Mouse (Mus musculus) spleen, adult 2 months (tissue): ENCODE results near the gene Wrap53. TPM values are rescaled to one million over a fixed set of nuclear protein-coding genes. Genes with fewer than 3 reads are reported as not detected.
A peak's percentile ranks its signal among the peaks of the same experiment; 100 is the strongest.

ENCODE experiments used
- DNase-seq, 2 experiments: peaks; one replicate each; pipeline versions ENCODE4 v3.0.0 to v3.0.0-alpha.2; 2012 to 2021; ENCODE audit warnings: low spot score in 2 of 2, low read depth in 1 of 2
- H3K27ac ChIP-seq: fragments of 200-500 bp; 2 replicates; pipeline ENCODE4 v1.5.1; 2012; ENCODE audit warnings: low read length, inconsistent platforms; ENCODE audit not compliant: insufficient read depth
- H3K27me3 ChIP-seq: fragments of 200-500 bp; 2 replicates; pipeline ENCODE4 v1.6.1; 2012; ENCODE audit warnings: mild to moderate bottlenecking, moderate library complexity, low read length, inconsistent platforms; ENCODE audit not compliant: control insufficient read depth, insufficient read depth
- H3K36me3 ChIP-seq: fragments of 200-500 bp; 2 replicates; pipeline ENCODE4 v1.6.1; 2012; ENCODE audit warnings: mild to moderate bottlenecking, low read length, inconsistent platforms; ENCODE audit not compliant: control insufficient read depth, insufficient read depth
- H3K4me1 ChIP-seq: fragments of 200-500 bp; 2 replicates; pipeline ENCODE4 v1.6.1; 2011; ENCODE audit warnings: inconsistent platforms; ENCODE audit not compliant: control insufficient read depth, insufficient read depth, insufficient read length
- H3K4me3 ChIP-seq: fragments of 200-500 bp; 2 replicates; pipeline ENCODE4 v1.5.1; 2011; ENCODE audit warnings: mild to moderate bottlenecking, inconsistent platforms; ENCODE audit not compliant: insufficient read depth, insufficient read length; ENCODE audit errors: extremely low read depth
- CTCF ChIP-seq: fragments of 200-500 bp; IDR thresholded peaks from 2 replicates; pipeline ENCODE4 v1.5.1; 2011; ENCODE audit warnings: mild to moderate bottlenecking, inconsistent platforms; ENCODE audit not compliant: insufficient read depth, insufficient read length, insufficient replicate concordance; ENCODE audit errors: extremely low read depth
- POLR2A ChIP-seq: fragments of 200-500 bp; IDR thresholded peaks from 2 replicates; pipeline ENCODE4 v1.6.1; 2011; ENCODE audit warnings: low read depth, low read length, inconsistent platforms
- WGBS: fragments of 180-500 bp; shearing (Covaris S2); methylation state at CpG from one replicate; pipeline ENCODE4 v1.1.7; 2018; 5-methylcytosine and 5-hydroxymethylcytosine counted together
- polyA plus RNA-seq: library from polyadenylated mRNA; depleted of rRNA; stranded (reverse); fragments of >200 nt; gene quantifications from 2 replicates; pipeline ENCODE4 v1.2.3, GENCODE M21; 2012

The Wrap53 gene
- polyA plus RNA-seq, 1 experiment: 15.6 TPM

DNA sequence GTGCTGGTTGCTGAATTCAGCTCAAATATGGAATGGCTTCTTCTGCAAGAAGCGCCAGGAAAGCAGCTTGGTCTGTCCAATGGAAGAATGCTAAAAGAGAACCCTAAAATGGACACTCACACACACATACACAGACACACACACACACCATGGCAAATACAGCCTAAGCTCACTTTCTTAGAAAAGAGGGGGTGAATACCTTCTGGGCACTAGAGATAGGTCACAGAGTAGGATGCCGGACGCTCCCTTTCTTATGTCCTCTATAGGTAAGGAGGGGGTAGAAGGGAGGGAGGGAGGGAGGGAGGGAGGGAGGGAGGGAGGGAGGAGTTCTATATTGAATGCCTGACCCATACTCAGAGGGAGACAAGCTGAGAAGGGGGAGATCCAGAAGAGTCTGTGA lies 28.5 kb upstream of the Wrap53 start:
- Histone ChIP-seq H3K36me3 (no peaks in the 10 kb centered on the region), H3K4me1 (peaks cover 4% of the 10 kb centered on the region; the same call in 1 of the 2 replicates), H3K4me3 (no peak overlapping the region), H3K27me3 (peaks cover 12% of the 10 kb centered on the region), H3K27ac (no peak overlapping the region)
- DNase-seq: no peak
- no peak for TF ChIP-seq CTCF
- TF ChIP-seq POLR2A: no peak
- 89% methylated on average over 3 of the region's 3 CpGs for WGBS

DNA sequence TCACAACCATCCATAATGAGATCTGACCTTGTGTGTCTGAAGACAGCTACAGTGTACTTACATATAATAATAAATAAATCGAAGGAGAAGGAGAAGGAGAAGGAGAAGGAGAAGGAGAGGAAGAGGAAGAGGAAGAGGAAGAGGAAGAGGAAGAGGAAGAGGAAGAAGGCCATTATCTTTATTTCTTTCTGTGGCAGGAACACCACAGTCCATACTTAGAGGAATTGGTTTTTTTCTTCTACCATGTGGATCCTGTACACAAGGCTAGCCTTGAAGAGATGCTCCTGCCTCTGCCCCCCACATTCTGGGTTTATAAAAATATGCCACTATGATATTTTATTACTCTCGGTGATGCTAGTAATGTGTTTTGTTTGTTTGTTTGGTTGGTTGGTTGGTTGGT lies 26.8 kb upstream of the Wrap53 start:
- Histone ChIP-seq H3K4me3 (no peak overlapping the region), H3K36me3 (no peaks in the 10 kb centered on the region), H3K4me1 (peaks cover 4% of the 10 kb centered on the region; the same call in 1 of the 2 replicates), H3K27me3 (peaks cover 12% of the 10 kb centered on the region), H3K27ac (no peak overlapping the region)
- no peak for DNase-seq
- TF ChIP-seq CTCF (no peak), POLR2A (no peak)
- WGBS: 57% methylated on average over 2 of the region's 2 CpGs

DNA sequence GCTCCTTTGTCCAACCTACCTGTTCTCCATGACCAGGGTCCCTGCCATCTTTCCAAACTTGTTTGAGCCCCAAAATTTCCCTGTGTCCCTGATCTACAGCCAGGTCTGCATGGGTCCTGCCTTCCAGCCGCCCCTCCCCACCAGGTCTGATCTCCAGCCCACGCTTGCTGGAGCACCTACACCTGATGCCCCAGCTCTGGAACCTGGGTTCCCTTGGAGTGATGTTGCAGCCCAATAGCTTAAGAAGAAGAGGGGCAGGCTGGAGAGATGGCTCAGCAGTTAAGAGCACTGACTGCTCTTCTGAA lies 26.4 kb upstream of the Wrap53 start:
- Histone ChIP-seq H3K36me3 (no peaks in the 10 kb centered on the region), H3K4me1 (peaks cover 4% of the 10 kb centered on the region; the same call in 1 of the 2 replicates), H3K4me3 (no peak overlapping the region), H3K27ac (no peak overlapping the region), H3K27me3 (peaks cover 12% of the 10 kb centered on the region)
- no peak for DNase-seq
- TF ChIP-seq CTCF (no peak), POLR2A (no peak)
- 86% methylated on average over 2 of the region's 2 CpGs for WGBS

DNA sequence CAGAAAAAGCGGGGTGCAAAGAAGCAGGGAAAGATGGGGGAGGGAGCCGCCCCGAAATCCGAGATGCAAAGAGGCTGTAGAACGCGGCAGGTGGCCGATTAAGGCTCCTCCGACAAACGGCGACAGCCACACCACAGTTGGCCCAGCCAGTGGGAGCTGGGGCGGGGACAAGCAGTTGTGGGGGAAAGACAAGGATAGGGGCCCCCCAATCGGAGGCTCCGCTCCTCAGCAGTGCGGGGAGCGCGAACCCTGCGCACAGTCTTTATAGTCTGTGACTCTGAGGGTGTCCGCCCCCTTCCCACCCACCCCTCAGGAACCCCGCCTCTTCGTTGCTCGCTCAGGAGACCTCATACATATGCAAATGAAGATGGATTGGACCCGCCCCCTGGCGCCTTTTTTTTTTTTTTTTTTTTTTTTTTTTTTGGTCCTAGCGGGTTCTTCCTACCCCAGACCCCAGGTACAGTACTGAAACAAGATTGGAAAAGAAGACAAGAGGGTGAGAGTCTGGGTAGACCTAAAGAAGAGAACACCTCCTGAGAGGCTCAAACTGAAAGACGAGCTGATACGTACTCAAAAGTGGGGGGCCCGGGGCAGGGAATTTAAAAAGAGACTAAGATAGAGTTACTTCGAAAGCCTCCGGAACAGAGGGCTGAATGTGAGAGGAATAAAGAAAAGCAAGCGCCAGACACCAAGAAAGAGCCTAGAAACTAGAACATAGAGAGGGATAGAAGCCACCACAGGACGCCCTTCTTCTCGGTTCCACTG lies 25.9 kb upstream of the Wrap53 start, which contains the start of gene Atp1b2:
Atp1b2 (minus strand) TSS at position 217 of the 765 bp plus-strand sequence.
- Histone ChIP-seq H3K4me1 (peaks cover 4% of the 10 kb centered on the region; the same call in 1 of the 2 replicates), H3K4me3 (peak within 1 kb of the TSS; percentile 56), H3K36me3 (no peaks in the 10 kb centered on the region), H3K27ac (peak within 1 kb of the TSS; percentile 13; the same call in 1 of the 2 replicates), H3K27me3 (peaks cover 12% of the 10 kb centered on the region)
- 2% methylated on average over 32 of the region's 32 CpGs for WGBS
- no peak for TF ChIP-seq CTCF
- TF ChIP-seq POLR2A: peak; percentile 22; the same call in 1 of the 2 replicates
- DNase-seq: peak in 1 of 2 experiments; percentile 36

DNA sequence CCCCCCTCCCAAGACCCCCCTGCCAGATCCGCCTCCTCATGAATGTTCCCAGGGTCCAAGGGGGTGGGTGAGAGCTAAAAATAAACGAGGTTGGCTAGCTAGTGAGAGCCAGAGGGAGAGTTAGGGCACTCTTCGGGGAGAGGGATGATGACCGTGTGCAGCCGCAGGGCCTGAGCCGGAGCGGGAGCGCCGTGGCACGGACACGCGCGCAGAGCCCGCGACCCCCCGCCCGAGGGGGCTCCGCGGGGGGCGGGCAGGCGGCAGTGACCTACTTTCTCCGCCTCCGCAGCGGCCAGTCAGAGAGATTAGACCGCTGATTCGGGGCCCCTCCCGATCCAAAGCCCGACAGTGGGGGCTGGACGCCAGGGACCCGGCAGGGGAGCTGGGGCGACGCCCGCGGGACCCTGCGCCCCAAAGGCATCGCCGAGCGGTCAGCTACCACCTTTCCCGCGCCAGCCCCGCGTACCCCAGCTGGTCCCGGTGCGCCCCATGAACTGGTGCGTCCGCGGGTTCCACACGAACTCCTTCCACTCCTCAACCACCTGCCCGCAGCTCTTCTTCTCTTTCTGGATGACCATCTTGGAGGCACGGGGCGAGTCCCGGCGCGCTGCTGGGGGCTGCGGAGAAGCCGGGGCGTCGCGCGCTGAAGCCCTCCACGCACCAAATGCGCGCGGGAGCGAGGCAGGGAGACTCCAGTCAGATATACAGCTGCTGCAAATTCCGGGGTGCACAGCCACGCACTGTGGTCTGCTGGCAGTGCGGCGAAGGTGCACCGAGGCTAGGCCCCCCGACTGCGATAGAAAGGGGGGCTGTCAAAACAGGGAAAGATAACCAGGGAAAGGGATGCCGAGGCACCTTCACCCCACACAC lies 25.0 kb upstream of the Wrap53 start:
- peaks cover 12% of the 10 kb centered on the region for H3K27me3 ChIP-seq
- no peak for DNase-seq
- 3% methylated on average over 72 of the region's 73 CpGs for WGBS
- peaks cover 4% of the 10 kb centered on the region; the same call in 1 of the 2 replicates for H3K4me1 ChIP-seq
- peak overlapping the region; percentile 13; the same call in 1 of the 2 replicates for H3K27ac ChIP-seq
- no peaks in the 10 kb centered on the region for H3K36me3 ChIP-seq
- peak overlapping the region; percentile 56 for H3K4me3 ChIP-seq
- no peak for TF ChIP-seq CTCF
- no peak for TF ChIP-seq POLR2A

DNA sequence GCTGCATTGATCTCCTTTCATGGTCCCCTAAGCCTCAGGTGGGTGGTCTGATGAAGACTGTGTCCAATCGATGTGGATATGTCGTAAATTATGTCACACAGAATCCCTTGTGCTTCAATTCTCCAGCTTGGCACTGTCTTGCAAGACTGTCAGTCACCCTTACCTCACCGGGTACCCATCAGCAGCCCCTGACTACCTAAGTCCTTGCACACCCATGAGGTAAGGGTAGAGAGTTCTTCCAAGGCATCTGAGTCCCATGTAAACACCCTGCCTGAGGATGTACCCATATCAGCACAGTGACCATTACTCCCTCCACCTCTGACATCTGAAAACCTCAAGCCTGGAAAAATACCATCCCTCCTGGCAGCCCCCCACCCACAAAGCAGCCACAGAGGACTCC lies 24.3 kb upstream of the Wrap53 start:
- Histone ChIP-seq H3K36me3 (no peaks in the 10 kb centered on the region), H3K27ac (no peak overlapping the region), H3K4me1 (peaks cover 4% of the 10 kb centered on the region; the same call in 1 of the 2 replicates), H3K4me3 (no peak overlapping the region), H3K27me3 (peaks cover 12% of the 10 kb centered on the region)
- 58% methylated on average over 3 of the region's 3 CpGs for WGBS
- no peak for DNase-seq
- TF ChIP-seq POLR2A: no peak
- no peak for TF ChIP-seq CTCF

DNA sequence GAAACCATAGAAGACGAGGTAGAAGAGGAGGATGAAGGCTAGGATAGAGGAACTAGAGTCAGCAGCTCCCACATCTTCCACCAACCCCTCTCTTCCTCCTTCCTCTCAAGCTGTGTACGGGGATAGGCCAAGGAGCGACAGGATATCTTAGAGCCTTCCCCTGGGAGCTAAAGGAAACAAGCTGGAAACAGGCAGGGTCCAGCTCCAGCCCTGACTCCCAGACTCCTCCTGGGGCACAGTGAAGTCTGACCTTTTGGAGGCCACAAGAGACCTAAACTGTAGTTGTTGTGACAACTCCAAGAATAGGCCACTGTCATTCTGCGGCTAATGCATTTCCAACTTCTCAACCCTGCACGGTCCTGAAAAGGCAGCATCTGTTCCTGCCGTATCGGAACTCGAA lies 23.5 kb upstream of the Wrap53 start:
- Histone ChIP-seq H3K4me1 (peaks cover 4% of the 10 kb centered on the region; the same call in 1 of the 2 replicates), H3K36me3 (no peaks in the 10 kb centered on the region)
- 83% methylated on average over 8 of the region's 8 CpGs for WGBS

More for the DNA sequence above, 23.5 kb upstream of the Wrap53 start:
- Histone ChIP-seq H3K27ac (no peak overlapping the region), H3K27me3 (peaks cover 12% of the 10 kb centered on the region), H3K4me3 (no peak overlapping the region)
- TF ChIP-seq POLR2A: no peak
- no peak for TF ChIP-seq CTCF
- DNase-seq: no peak
